Mouse (Mus musculus): ENCODE measurements around the gene Rhoq.

The Rhoq gene

GRCm38 (mm10) chr17:86962894-86963585, at the start of gene Rhoq:
Gene Rhoq, plus strand, starts transcription at chr17:86963082.
- in situ Hi-C loops (cut with MboI): no loop called here

GRCm38 (mm10) chr17:86915540-86915939, 47.3 kb upstream of the Rhoq start:
- in situ Hi-C loops (cut with MboI): loop anchor here (5.0 to 10.0 kb wide), 2 partner anchors 132 to 339 kb away; no protein-coding TSS in a partner anchor

GRCm38 (mm10) chr17:86917048-86917447, 45.8 kb upstream of the Rhoq start, which contains the start of gene Tmem247:
Gene Tmem247, plus strand, starts transcription at chr17:86917348.
- in situ Hi-C loops (cut with MboI): loop anchor here (5.0 to 10.0 kb wide), 2 partner anchors 130 to 338 kb away; no protein-coding TSS in a partner anchor

- in situ Hi-C loops (cut with MboI): loop anchor here (5.0 to 10.0 kb wide), 2 partner anchors 129 to 336 kb away; no protein-coding TSS in a partner anchor
Measured at GRCm38 (mm10) chr17:86918786-86919185, 44.1 kb upstream of the Rhoq start.

- in situ Hi-C loops (cut with MboI): loop anchor here (5.0 to 10.0 kb wide), 2 partner anchors 128 to 335 kb away; no protein-coding TSS in a partner anchor
Measured at GRCm38 (mm10) chr17:86919729-86920128, 43.2 kb upstream of the Rhoq start.

- in situ Hi-C loops (cut with MboI): no loop called here
Measured at GRCm38 (mm10) chr17:86924679-86925078, 38.2 kb upstream of the Rhoq start.

GRCm38 (mm10) chr17:86926836-86927235, 36.0 kb upstream of the Rhoq start:
- in situ Hi-C loops (cut with MboI): no loop called here

GRCm38 (mm10) chr17:86929355-86929754, 33.5 kb upstream of the Rhoq start:
- in situ Hi-C loops (cut with MboI): no loop called here

- in situ Hi-C loops (cut with MboI): no loop called here
Measured at GRCm38 (mm10) chr17:86929981-86930380, 32.9 kb upstream of the Rhoq start.

- in situ Hi-C loops (cut with MboI): no loop called here
Measured at GRCm38 (mm10) chr17:86932896-86933295, 30.0 kb upstream of the Rhoq start.

- in situ Hi-C loops (cut with MboI): no loop called here
Measured at GRCm38 (mm10) chr17:86937064-86937463, 25.8 kb upstream of the Rhoq start.

- in situ Hi-C loops (cut with MboI): no loop called here
Measured at GRCm38 (mm10) chr17:86937497-86938155, 25.3 kb upstream of the Rhoq start.

- in situ Hi-C loops (cut with MboI): no loop called here
Measured at GRCm38 (mm10) chr17:86938683-86939082, 24.2 kb upstream of the Rhoq start.

GRCm38 (mm10) chr17:86942112-86942511, 20.8 kb upstream of the Rhoq start:
- in situ Hi-C loops (cut with MboI): no loop called here

- in situ Hi-C loops (cut with MboI): no loop called here
Measured at GRCm38 (mm10) chr17:86943158-86943557, 19.7 kb upstream of the Rhoq start.

- in situ Hi-C loops (cut with MboI): no loop called here
Measured at GRCm38 (mm10) chr17:86946078-86946477, 16.8 kb upstream of the Rhoq start.

- in situ Hi-C loops (cut with MboI): no loop called here
Measured at GRCm38 (mm10) chr17:86947840-86948796, 14.8 kb upstream of the Rhoq start, which contains the start of gene Atp6v1e2. Gene Atp6v1e2, minus strand, starts transcription at chr17:86947897.

GRCm38 (mm10) chr17:86948801-86949200, 14.1 kb upstream of the Rhoq start:
- in situ Hi-C loops (cut with MboI): no loop called here

- in situ Hi-C loops (cut with MboI): no loop called here
Measured at GRCm38 (mm10) chr17:86957239-86957638, 5.6 kb upstream of the Rhoq start.

GRCm38 (mm10) chr17:86957968-86958367, 4.9 kb upstream of the Rhoq start:
- in situ Hi-C loops (cut with MboI): no loop called here

GRCm38 (mm10) chr17:86961301-86961841, 1.5 kb upstream of the Rhoq start:
- in situ Hi-C loops (cut with MboI): no loop called here

All from mature B cell (primary cell).